Mouse (Mus musculus): ENCODE data around the gene Dscam. TPM values are rescaled to one million over a fixed set of nuclear protein-coding genes. Genes with fewer than 3 reads are reported as not detected.

Dscam gene
- polyA plus RNA-seq, 1 experiment = 0.13 TPM

DNA sequence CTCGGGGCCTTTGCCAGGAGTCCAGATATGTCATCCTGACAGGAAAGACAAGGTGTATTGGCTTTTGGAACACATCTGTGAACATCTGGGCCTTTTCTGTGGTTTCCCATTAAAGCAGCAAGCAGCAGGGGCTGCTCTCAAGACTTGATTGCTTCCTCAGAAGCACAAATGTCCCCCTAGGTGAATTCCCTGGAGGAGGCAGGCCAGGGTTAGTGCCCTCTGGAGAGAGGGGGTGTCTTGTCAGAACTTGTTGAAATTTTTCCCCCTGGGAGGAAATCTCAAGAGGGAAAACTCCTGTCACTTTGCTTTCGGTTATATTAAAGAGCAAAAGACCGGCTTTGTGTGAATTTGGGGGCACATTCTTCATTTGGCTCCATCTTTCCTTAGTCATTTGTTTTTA is 1.9 kb downstream of the Dscam start:
- Histone ChIP-seq H3K4me3 (ENCODE audit: low read depth, low read length) (no peak overlapping the region), H3K36me3 (ENCODE audit: control insufficient read depth, insufficient read depth, low read length, poor library complexity, severe bottlenecking) (no peaks in the 10 kb centered on the region), H3K9ac (ENCODE audit: low read depth, poor library complexity, severe bottlenecking) (no peak overlapping the region), H3K9me3 (replicated peaks; ENCODE audit: control insufficient read depth, insufficient read depth, low read length, poor library complexity, severe bottlenecking) (no peaks in the 10 kb centered on the region), H3K4me1 (ENCODE audit: control insufficient read depth, insufficient read depth, low read length) (peaks cover 2% of the 10 kb centered on the region), H3K27me3 (ENCODE audit: control insufficient read depth, insufficient read depth, low read length, poor library complexity, severe bottlenecking) (no peaks in the 10 kb centered on the region), H3K27ac (ENCODE audit: insufficient read depth, low read length) (no peak overlapping the region)
- TF ChIP-seq CTCF (IDR thresholded peaks at IDR 0.05; ENCODE audit: low read depth, low read length) (no peak), EP300 (IDR thresholded peaks at IDR 0.05; ENCODE audit: insufficient read depth, low read depth, low read length) (no peak), POLR2A (IDR thresholded peaks at IDR 0.05; ENCODE audit: insufficient read depth, low read length) (no peak)

DNA sequence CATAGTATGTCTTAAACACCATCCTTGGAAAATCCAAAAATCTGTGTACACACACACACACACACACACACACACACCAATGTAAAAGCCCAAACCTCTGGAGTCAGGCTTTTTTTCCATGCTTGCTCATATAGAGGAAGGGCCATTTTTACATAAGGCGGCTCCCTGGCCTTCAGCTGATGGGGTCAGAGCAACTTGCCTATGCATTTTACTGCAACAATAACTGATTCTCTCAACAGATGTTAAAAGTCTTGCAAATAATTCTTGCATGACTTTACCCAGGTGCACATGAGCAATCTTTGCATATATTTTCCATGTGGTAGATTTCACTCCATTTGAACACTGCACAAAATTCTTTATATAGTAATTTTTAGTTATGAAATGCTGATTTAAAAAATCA is 2.5 kb downstream of the Dscam start:
- Histone ChIP-seq H3K4me1 (ENCODE audit: control insufficient read depth, insufficient read depth, low read length) (peaks cover 2% of the 10 kb centered on the region), H3K36me3 (ENCODE audit: control insufficient read depth, insufficient read depth, low read length, poor library complexity, severe bottlenecking) (no peaks in the 10 kb centered on the region), H3K9ac (ENCODE audit: low read depth, poor library complexity, severe bottlenecking) (no peak overlapping the region), H3K4me3 (ENCODE audit: low read depth, low read length) (no peak overlapping the region), H3K27ac (ENCODE audit: insufficient read depth, low read length) (no peak overlapping the region), H3K9me3 (replicated peaks; ENCODE audit: control insufficient read depth, insufficient read depth, low read length, poor library complexity, severe bottlenecking) (no peaks in the 10 kb centered on the region), H3K27me3 (ENCODE audit: control insufficient read depth, insufficient read depth, low read length, poor library complexity, severe bottlenecking) (no peaks in the 10 kb centered on the region)
- TF ChIP-seq POLR2A (IDR thresholded peaks at IDR 0.05; ENCODE audit: insufficient read depth, low read length) (no peak), CTCF (IDR thresholded peaks at IDR 0.05; ENCODE audit: low read depth, low read length) (no peak), EP300 (IDR thresholded peaks at IDR 0.05; ENCODE audit: insufficient read depth, low read depth, low read length) (no peak)

DNA sequence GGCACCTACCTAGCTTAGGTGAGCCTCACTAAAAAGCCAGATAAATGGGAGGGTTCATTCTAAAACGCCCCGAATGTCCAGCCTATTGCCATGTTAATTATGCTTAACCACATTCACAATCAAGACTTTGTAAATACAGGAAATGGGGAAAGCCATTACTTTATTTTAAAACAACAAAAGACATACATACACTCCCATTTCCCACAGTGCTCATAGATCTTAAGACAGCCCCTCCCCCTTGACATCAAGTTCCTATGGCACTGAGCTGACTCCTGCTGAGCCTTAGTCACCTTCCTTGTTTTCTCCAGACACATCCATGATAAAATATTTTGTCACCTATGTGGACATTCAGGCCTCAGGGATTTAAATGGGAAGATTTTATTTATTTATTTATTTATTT is 4.4 kb downstream of the Dscam start:
- Histone ChIP-seq H3K36me3 (ENCODE audit: control insufficient read depth, insufficient read depth, low read length, poor library complexity, severe bottlenecking) (no peaks in the 10 kb centered on the region), H3K27ac (ENCODE audit: insufficient read depth, low read length) (no peak overlapping the region), H3K4me1 (ENCODE audit: control insufficient read depth, insufficient read depth, low read length) (peaks cover 2% of the 10 kb centered on the region), H3K4me3 (ENCODE audit: low read depth, low read length) (no peak overlapping the region; the same call in 1 of the 2 replicates), H3K27me3 (ENCODE audit: control insufficient read depth, insufficient read depth, low read length, poor library complexity, severe bottlenecking) (no peaks in the 10 kb centered on the region), H3K9ac (ENCODE audit: low read depth, poor library complexity, severe bottlenecking) (no peak overlapping the region), H3K9me3 (replicated peaks; ENCODE audit: control insufficient read depth, insufficient read depth, low read length, poor library complexity, severe bottlenecking) (no peaks in the 10 kb centered on the region)
- TF ChIP-seq CTCF (IDR thresholded peaks at IDR 0.05; ENCODE audit: low read depth, low read length) (no peak), EP300 (IDR thresholded peaks at IDR 0.05; ENCODE audit: insufficient read depth, low read depth, low read length) (no peak), POLR2A (IDR thresholded peaks at IDR 0.05; ENCODE audit: insufficient read depth, low read length) (no peak)

DNA sequence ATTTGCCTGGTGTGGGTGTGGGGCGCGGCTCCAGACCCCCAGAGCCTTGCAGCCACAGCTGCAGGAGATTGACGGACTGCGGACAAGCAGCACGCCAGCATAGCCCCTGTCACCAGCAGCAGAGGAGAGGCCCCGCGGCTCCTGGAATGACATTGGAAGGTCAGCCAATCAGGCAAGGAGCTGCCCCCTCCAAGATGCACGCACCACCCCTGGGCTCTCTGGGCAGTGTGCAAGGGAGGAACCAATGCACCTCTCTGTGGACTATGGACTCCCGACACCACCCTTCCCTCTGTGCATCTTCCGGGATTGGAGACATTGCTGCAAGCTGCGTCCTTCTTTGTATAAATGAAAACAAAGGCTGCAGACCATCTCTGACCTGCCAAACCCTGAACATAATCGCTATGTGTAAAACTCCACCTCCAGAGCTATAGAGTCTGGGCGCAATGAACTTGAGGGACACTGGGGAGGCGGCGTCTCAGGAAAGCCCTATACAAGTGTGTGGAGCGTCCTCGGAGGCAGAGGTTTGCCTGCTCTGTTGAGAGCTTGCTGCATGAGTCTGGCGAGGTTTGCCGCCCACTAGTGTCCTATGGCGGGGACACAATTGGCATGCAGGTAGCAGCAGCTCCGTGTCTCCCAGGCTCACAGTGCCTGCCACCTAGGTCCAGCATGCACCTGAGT is 5.0 kb downstream of the Dscam start:
- Histone ChIP-seq H3K4me1 (ENCODE audit: control insufficient read depth, insufficient read depth, low read length) (peaks cover 2% of the 10 kb centered on the region), H3K27me3 (ENCODE audit: control insufficient read depth, insufficient read depth, low read length, poor library complexity, severe bottlenecking) (no peaks in the 10 kb centered on the region), H3K9me3 (replicated peaks; ENCODE audit: control insufficient read depth, insufficient read depth, low read length, poor library complexity, severe bottlenecking) (no peaks in the 10 kb centered on the region), H3K9ac (ENCODE audit: low read depth, poor library complexity, severe bottlenecking) (no peak overlapping the region), H3K36me3 (ENCODE audit: control insufficient read depth, insufficient read depth, low read length, poor library complexity, severe bottlenecking) (no peaks in the 10 kb centered on the region), H3K27ac (ENCODE audit: insufficient read depth, low read length) (no peak overlapping the region), H3K4me3 (ENCODE audit: low read depth, low read length) (peak overlapping the region; percentile 19)
- no peak for TF ChIP-seq POLR2A (IDR thresholded peaks at IDR 0.05; ENCODE audit: insufficient read depth, low read length)
- no peak for TF ChIP-seq EP300 (IDR thresholded peaks at IDR 0.05; ENCODE audit: insufficient read depth, low read depth, low read length)
- TF ChIP-seq CTCF (IDR thresholded peaks at IDR 0.05; ENCODE audit: low read depth, low read length) = peak; percentile 61

- no peaks in the 10 kb centered on the region for H3K36me3 ChIP-seq (ENCODE audit: control insufficient read depth, insufficient read depth, low read length, poor library complexity, severe bottlenecking)
- H3K9me3 ChIP-seq (replicated peaks; ENCODE audit: control insufficient read depth, insufficient read depth, low read length, poor library complexity, severe bottlenecking) = no peaks in the 10 kb centered on the region
- no peak for TF ChIP-seq POLR2A (IDR thresholded peaks at IDR 0.05; ENCODE audit: insufficient read depth, low read length)
- TF ChIP-seq EP300 (IDR thresholded peaks at IDR 0.05; ENCODE audit: insufficient read depth, low read depth, low read length) = no peak
- no peak for TF ChIP-seq CTCF (IDR thresholded peaks at IDR 0.05; ENCODE audit: low read depth, low read length)
- H3K9ac ChIP-seq (ENCODE audit: low read depth, poor library complexity, severe bottlenecking) = no peak overlapping the region
- H3K27ac ChIP-seq (ENCODE audit: insufficient read depth, low read length) = no peak overlapping the region
- H3K4me1 ChIP-seq (ENCODE audit: control insufficient read depth, insufficient read depth, low read length) = no peaks in the 10 kb centered on the region
- no peak overlapping the region for H3K4me3 ChIP-seq (ENCODE audit: low read depth, low read length)
- no peaks in the 10 kb centered on the region for H3K27me3 ChIP-seq (ENCODE audit: control insufficient read depth, insufficient read depth, low read length, poor library complexity, severe bottlenecking)
Observed at GRCm38 (mm10) chr16:97158279-97158678, 12.3 kb downstream of the Dscam start.

DNA sequence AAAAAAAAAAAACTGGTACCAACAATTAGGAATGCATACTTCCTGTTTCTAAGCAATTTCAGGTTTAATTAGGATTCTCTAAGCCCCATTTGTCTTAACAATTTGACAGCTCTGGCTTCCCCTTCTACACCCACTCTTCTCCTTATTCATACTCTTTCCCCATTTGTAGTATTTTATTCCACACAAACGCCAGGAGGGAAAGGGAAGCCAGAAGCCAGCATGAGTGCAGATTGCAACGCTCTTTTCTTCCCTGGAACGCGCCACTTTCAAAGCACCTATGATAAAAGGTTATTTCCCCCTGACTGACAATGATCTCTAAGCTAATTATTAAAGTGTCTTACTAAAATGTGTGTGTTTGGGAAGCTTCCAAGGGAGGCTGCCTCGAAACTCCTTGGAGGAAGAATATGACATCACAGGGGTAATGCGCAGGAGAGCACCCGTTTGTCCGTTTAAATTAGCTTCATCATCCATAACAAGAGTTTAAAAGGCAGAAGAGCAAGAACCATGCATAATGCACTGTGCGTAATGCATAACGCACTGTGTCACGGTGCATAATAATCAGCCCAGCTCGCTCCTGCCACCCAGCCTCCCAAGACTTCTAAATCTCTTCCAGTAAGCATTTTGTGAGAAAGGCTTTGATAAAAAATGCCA is 25.9 kb downstream of the Dscam start:
- Histone ChIP-seq H3K27ac (ENCODE audit: insufficient read depth, low read length) (no peak overlapping the region), H3K27me3 (ENCODE audit: control insufficient read depth, insufficient read depth, low read length, poor library complexity, severe bottlenecking) (no peaks in the 10 kb centered on the region), H3K4me1 (ENCODE audit: control insufficient read depth, insufficient read depth, low read length) (no peaks in the 10 kb centered on the region), H3K36me3 (ENCODE audit: control insufficient read depth, insufficient read depth, low read length, poor library complexity, severe bottlenecking) (no peaks in the 10 kb centered on the region), H3K9me3 (replicated peaks; ENCODE audit: control insufficient read depth, insufficient read depth, low read length, poor library complexity, severe bottlenecking) (no peaks in the 10 kb centered on the region), H3K9ac (ENCODE audit: low read depth, poor library complexity, severe bottlenecking) (no peak overlapping the region), H3K4me3 (ENCODE audit: low read depth, low read length) (no peak overlapping the region)
- no peak for TF ChIP-seq EP300 (IDR thresholded peaks at IDR 0.05; ENCODE audit: insufficient read depth, low read depth, low read length)
- TF ChIP-seq CTCF (IDR thresholded peaks at IDR 0.05; ENCODE audit: low read depth, low read length) = no peak
- no peak for TF ChIP-seq POLR2A (IDR thresholded peaks at IDR 0.05; ENCODE audit: insufficient read depth, low read length)
